Mouse (Mus musculus) macrophage (primary cell): ENCODE data around the gene Gm44511. TPM values are rescaled to one million over a fixed set of nuclear protein-coding genes. Genes with fewer than 3 reads are reported as not detected.
"Not testable (repeated sequence)": the region's sequence is repeated elsewhere in the genome, so short reads cannot be mapped to it uniquely, and the experiment has no call there.

Source experiments
- H3K27ac ChIP-seq: fragments of 350-480 bp; formaldehyde crosslinking; 2 replicates; pipeline ENCODE4 v1.9.0; 2021
- H3K36me3 ChIP-seq: fragments of 350-480 bp; formaldehyde crosslinking; 2 replicates; pipeline ENCODE4 v1.9.0; 2021; ENCODE audit errors: inconsistent target
- H3K4me3 ChIP-seq: fragments of 350-480 bp; formaldehyde crosslinking; 2 replicates; pipeline ENCODE4 v1.9.0; 2021; ENCODE audit errors: inconsistent target
- H3K79me2 ChIP-seq: fragments of 350-480 bp; formaldehyde crosslinking; 2 replicates; pipeline ENCODE4 v1.9.0; 2021; ENCODE audit errors: inconsistent target
- WGBS: methylation state at CpG from one replicate; pipeline ENCODE4 v1.1.7; 2026; ENCODE audit warnings: inconsistent platforms; ENCODE audit not compliant: missing documents; 5-methylcytosine and 5-hydroxymethylcytosine counted together
- polyA plus RNA-seq: library from polyadenylated mRNA; stranded (reverse); fragments of 250-400 nt; gene quantifications from 3 replicates; pipeline ENCODE4 v1.2.4, GENCODE M21; 2018; ENCODE audit warnings: inconsistent platforms

Gene Gm44511
- polyA plus RNA-seq, 1 experiment from 2014 or later = not detected

DNA sequence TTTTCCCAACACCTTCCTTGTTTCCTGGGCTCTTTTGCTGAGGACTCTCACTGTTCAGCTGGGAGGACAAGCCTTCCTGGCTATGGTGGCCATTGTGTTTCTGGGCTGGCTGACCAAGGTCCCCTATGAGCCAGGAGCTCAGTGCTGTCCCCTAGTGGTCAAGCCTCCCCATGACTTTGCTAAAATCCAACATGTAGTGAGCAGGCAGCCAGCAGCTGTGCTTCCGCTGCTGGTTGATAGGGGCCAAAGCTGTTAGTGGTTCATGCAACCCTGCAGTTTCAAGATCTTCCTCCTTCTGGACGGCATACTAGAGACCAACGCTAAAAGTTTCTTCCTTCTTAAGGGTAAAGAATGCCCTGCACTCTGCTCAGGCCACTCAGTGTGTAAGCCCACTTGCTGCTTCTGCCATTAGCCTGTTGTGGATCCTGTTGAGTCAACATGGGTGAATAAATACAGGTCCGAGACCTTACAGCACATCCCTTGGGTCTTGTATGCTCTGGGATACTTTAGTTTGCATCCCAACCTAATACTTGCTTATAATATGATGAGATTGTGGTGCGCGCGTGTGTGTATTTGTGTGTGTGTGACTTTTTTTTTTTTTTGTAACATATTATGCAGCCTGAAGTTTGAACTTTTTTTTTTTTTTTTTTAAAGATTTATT, 19.3 kb upstream of the Gm44511 start:
- no peaks in the 10 kb centered on the region for H3K79me2 ChIP-seq
- no peak overlapping the region for H3K4me3 ChIP-seq
- no peaks in the 10 kb centered on the region for H3K36me3 ChIP-seq
- WGBS = 39% methylated on average over 7 of the region's 7 CpGs
- H3K27ac ChIP-seq = peak overlapping the region; percentile 48

DNA sequence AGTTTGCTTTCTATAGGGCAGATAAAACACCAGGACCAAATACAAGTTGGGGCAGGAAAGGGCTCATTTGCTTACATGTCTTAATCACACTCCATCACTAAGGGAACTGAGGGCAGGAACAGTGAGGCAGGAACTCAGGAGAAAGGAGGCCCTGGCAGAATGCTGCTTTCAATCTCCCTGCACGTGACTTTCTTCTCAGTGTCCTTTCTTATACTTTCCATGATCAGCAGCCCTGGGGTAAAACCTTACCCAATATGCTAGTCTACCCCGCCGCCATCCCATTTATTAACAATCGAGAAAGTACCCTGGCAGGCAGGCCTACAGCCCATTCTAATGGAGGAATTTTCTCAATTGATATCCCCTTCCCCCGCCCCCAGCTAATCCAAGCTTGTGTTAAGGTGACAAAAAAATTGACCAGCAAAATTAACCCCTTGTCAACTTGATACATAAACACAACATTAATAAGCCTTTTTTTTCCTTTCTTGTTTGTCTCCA, 18.5 kb upstream of the Gm44511 start:
- Histone ChIP-seq H3K4me3 (no peak overlapping the region), H3K79me2 (no peaks in the 10 kb centered on the region), H3K27ac (no peak overlapping the region), H3K36me3 (no peaks in the 10 kb centered on the region)
- WGBS = 85% methylated on average over 5 of the region's 5 CpGs

- WGBS = 43% methylated on average over 8 of the region's 8 CpGs
- H3K4me3 ChIP-seq = peak overlapping the region; percentile 75; the same call in 1 of the 2 replicates
These were observed 18.0 kb upstream of the Gm44511 start for GRCm38 (mm10) chr6:128844131-128844530.

DNA sequence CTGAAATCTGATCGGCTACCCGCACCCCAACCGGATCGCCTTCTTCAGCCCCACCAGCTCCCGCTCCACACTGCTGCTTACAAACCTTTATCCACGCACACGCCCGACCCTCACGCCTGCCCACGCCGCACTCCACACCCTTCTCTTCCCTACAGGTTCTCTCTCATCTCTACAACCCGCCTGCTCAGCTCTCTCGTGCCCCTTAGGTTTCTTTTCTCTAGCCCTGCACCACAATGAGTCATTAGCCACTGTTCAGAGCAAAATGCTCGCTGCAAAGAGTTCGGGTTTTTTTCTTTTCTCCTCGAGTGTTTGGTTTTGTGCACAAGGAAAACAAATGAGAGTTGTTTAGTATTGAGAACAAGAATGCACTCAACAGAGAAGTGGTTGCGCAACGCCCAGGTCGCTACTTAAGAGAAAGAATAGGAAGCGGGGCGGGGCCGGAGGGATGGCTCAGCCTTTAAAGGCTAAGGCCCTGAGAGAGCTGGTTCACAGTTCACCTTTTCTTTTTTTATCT, 17.4 kb upstream of the Gm44511 start:
- Histone ChIP-seq H3K27ac (peak overlapping the region; percentile 91), H3K36me3 (no peaks in the 10 kb centered on the region), H3K79me2 (no peaks in the 10 kb centered on the region), H3K4me3 (peak overlapping the region; percentile 75)
- WGBS = under 1% methylated on average over 22 of the region's 22 CpGs

More at GRCm38 (mm10) chr6:128844131-128844530, 18.0 kb upstream of the Gm44511 start:
- Histone ChIP-seq H3K79me2 (no peaks in the 10 kb centered on the region), H3K27ac (peak overlapping the region; percentile 91; the same call in 1 of the 2 replicates), H3K36me3 (no peaks in the 10 kb centered on the region)

DNA sequence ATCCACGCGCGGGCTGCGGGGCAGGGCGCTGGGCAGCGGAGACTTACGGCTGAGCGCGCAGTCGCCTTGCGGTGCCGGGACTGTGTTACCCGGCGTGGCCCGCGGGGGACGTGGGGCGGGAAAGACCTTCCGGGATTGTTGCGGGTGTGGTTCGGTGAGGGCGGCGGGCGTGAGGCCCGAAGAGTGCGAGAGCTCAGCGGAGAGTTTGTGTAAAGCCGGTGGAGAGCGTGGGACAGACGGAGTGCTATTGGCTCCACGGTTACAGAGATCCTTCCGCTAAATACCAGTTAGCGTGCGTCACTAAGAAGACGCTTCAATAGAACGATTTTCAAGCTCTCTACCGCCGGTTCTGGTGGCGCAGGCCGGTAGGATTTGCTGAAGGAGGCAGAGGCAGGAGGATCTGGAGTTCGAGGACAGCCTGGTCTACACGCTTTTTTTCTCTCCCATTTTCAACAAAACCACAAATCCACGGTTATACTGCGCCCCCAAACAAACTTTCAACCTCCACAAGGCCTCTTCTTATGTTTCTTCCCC, 16.9 kb upstream of the Gm44511 start:
- under 1% methylated on average over 44 of the region's 44 CpGs for WGBS

DNA sequence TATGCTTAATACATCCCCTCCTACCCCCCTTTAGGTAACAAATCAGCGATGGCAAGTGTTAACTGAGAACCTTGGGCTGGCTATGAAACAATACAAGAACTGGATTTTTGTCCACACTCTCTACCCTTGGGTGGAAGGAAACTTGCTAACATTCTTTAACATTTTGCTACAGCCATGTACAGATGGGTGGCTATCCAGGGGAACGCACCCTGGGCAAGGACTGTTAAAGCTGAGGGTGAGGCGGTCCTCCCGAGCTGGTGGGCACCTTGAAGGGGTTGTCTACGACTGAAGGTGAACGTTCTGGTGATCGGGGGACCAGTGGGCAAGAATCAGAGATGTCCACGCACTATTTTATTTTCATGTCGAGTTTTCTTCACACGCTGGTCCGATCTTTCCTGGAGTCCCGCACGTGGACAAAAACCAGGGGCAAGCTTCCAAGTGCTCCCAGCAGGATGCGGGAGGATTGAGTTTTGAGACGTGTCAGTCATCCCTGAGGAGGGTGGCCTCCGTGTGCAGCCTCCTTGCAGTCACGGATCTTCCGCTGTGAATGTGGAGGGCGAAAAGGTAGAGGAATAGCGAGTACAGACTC, 16.3 kb upstream of the Gm44511 start:
- Histone ChIP-seq H3K27ac (peak overlapping the region; percentile 12; the same call in 1 of the 2 replicates), H3K4me3 (peak overlapping the region; percentile 75), H3K36me3 (no peaks in the 10 kb centered on the region), H3K79me2 (no peaks in the 10 kb centered on the region)
- WGBS = 1% methylated on average over 19 of the region's 20 CpGs

More for the DNA sequence above, 16.9 kb upstream of the Gm44511 start:
- Histone ChIP-seq H3K27ac (peak overlapping the region; percentile 91), H3K79me2 (no peaks in the 10 kb centered on the region), H3K4me3 (peak overlapping the region; percentile 75), H3K36me3 (no peaks in the 10 kb centered on the region)

DNA sequence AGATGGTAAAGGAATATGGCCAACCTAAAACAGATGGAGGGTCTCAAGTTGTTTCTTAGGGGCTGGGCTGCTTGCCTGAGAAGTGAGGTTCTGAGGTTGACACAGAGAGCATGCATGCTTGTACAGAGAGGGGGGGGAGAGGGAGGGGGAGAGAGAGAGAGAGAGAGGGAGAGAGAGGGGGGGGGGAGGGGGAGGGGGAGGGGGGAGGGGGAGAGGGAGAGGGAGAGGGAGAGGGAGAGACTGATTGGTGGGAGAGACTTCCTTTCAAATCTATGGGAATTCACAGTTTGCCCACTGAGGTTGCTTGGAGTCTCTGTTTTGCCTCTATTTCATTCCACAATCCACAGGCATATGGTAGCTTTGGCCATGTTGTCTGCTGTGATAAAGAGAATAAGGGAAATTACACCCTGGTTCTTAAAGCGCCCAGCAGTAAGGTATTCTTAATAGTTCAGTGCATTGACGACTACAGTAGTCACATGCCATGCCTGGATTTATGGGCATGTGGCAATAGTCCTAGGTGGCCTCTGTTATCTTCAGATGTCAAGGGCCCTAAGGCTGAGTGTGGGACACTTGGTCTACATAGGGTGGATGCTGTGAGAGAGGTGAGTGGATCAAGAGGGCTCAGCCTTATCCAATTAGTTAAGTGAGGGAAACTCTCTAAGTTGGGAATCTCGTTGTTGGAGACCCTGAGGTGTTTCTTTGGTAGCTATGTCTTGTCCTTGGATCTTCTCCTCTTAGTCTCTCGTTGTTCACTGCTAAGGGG, 15.4 kb upstream of the Gm44511 start:
- 64% methylated on average over 4 of the region's 4 CpGs for WGBS
- Histone ChIP-seq H3K4me3 (no peak overlapping the region), H3K79me2 (no peaks in the 10 kb centered on the region)

GRCm38 (mm10) chr6:128840669-128841068, 14.6 kb upstream of the Gm44511 start:
- not testable (repeated sequence) for H3K4me3 ChIP-seq, H3K27ac ChIP-seq, H3K79me2 ChIP-seq, H3K36me3 ChIP-seq
- 64% methylated on average over 3 of the region's 3 CpGs for WGBS

More for the DNA sequence above, 15.4 kb upstream of the Gm44511 start:
- Histone ChIP-seq H3K27ac (no peak overlapping the region), H3K36me3 (no peaks in the 10 kb centered on the region)

DNA sequence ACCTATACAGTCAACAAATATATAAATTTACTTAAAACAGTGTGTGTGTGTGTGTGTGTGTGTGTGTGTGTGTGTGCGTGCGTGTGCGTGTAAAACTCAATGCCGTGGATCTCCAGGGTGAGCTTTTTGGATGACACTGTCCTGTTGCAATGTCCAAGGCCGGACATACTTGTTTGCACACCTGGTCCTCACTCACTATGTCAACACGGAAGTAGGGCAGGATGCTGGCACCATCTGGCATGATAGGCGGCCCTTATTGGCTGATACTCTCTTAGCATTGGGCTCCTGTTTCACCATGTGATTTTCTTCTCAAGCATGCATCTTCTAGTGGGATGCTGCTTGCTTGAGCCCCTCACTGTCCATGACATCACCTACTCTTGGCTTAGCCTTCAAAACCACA, 13.8 kb upstream of the Gm44511 start:
- no peaks in the 10 kb centered on the region for H3K79me2 ChIP-seq
- H3K27ac ChIP-seq = no peak overlapping the region
- peak overlapping the region; percentile 87; the same call in 1 of the 2 replicates for H3K4me3 ChIP-seq
- no peaks in the 10 kb centered on the region for H3K36me3 ChIP-seq
- 36% methylated on average over 7 of the region's 7 CpGs for WGBS

DNA sequence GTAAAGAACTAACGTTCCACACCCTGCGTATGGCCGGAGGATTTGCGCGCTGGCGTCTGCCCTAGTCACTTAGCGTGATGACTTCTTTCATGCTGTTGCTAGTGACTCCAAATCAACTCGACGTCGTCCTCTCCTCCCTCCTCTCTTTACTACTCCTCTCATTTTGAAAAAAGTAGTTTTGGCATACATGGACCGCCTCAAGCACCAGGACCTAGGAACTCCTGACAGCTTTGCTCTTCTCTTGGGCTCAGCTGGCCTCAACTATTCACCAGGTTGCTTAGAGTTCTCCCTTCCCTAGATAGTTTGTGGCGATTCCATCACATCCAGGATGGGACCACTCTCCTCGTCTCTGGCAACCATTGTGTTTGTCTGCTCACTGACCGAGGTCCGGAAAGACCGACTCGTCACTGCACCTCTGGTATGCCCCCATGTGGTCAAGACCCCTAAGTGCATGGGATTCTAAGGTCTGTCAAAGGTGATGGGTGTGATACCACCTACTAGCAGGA, 13.2 kb upstream of the Gm44511 start:
- Histone ChIP-seq H3K27ac (peak overlapping the region; percentile 92), H3K4me3 (peak overlapping the region; percentile 87), H3K36me3 (no peaks in the 10 kb centered on the region), H3K79me2 (no peaks in the 10 kb centered on the region)
- 2% methylated on average over 17 of the region's 17 CpGs for WGBS

DNA sequence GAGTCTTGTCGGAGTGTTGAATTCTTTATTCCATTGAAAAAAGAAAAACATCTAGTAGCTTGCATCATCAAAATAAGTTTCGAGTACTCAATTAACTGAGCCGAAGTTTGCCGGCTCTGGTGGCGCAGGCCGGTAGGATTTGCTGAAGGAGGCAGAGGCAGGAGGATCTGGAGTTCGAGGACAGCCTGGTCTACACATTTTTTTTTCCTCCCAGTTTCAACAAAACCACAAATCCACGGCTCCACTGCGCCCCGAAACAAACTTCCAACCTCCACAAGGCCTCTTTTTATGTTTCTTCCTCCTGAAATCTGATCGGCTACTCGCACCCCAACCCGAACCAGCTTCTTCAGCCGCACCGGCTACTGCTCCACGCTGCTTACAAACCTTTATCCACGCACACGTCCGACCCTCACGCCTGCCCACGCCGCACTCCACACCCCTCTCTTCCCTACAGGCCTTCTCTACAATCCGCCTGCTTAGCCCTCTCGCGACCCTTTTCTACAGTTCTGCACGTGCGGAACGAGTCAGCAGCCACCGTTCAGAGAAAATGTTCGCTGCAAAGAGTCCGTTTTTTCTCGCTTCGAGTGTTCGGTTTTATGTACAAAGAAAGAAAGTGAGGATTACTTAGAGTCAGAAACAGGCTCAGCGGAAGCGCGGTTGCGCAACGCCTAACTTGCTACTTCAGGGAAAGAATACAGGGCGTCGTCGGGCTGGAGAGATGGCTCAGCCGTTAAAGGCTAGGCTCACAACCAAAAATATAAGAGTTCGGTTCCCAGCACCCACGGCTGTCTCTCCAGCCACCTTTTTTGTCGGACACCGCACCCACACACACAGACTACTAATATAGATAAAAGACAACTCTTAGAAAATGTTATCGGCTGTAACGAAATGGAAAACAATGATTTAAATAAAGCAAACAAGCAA, 12.5 kb upstream of the Gm44511 start:
- WGBS = under 1% methylated on average over 49 of the region's 49 CpGs
- Histone ChIP-seq H3K4me3 (peak overlapping the region; percentile 87), H3K36me3 (no peaks in the 10 kb centered on the region), H3K79me2 (no peaks in the 10 kb centered on the region), H3K27ac (peak overlapping the region; percentile 92)

GRCm38 (mm10) chr6:128837454-128838341, 11.6 kb upstream of the Gm44511 start:
- no peaks in the 10 kb centered on the region for H3K79me2 ChIP-seq
- 11% methylated on average over 13 of the region's 14 CpGs for WGBS
- peak overlapping the region; percentile 87 for H3K4me3 ChIP-seq
- peak overlapping the region; percentile 92; the same call in 1 of the 2 replicates for H3K27ac ChIP-seq
- H3K36me3 ChIP-seq = no peaks in the 10 kb centered on the region

- WGBS = 94% methylated on average over 6 of the region's 6 CpGs
- Histone ChIP-seq H3K27ac (no peak overlapping the region), H3K36me3 (no peaks in the 10 kb centered on the region), H3K4me3 (no peak overlapping the region), H3K79me2 (no peaks in the 10 kb centered on the region)
These were observed 10.8 kb upstream of the Gm44511 start for GRCm38 (mm10) chr6:128836955-128837334.
